Mouse (Mus musculus) neutrophil, adult 65 days (primary cell): ENCODE results near the gene Cypt3. TPM values are rescaled to one million over a fixed set of nuclear protein-coding genes. Genes with fewer than 3 reads are reported as not detected.

Experiments
- total RNA-seq: library from RNA; stranded (reverse); gene quantifications from 2 replicates; pipeline ENCODE4 v1.2.4, GENCODE M21; 2023

Cypt3 gene
- not detected in 2 replicates for total RNA-seq

GRCm38 (mm10) chrX:153558293-153558692, at the start of gene Cypt3:
Cypt3 (plus strand) TSS chrX:153558593.

Other genes starting within 250 kb of the Cypt3 start
- gene Ubqln2, start 60.4 kb upstream of the Cypt3 start, total RNA-seq = 16.0 and 20.7 TPM in 2 replicates
- gene Kctd12b, start 137.8 kb downstream of the Cypt3 start, total RNA-seq = 0.73 and 1.0 TPM in 2 replicates
- gene Nbdy, start 165.0 kb downstream of the Cypt3 start, total RNA-seq = 9.2 and 10.2 TPM in 2 replicates